15 mouse cellular contexts compared by ENCODE assay signal in genomic region chr13:52883084-52883959, GRCm38 (mm10). TPM values are rescaled to one million over a fixed set of nuclear protein-coding genes. Genes with fewer than 3 reads are reported as not detected.
A peak's percentile ranks its signal among the peaks of the same experiment; 100 is the strongest.
DNase-seq lines count a peak whose midpoint lies in the region; ATAC-seq and TF ChIP-seq lines count a peak whose summit lies in the region.
"Had no signal": no experiment of that assay in that cellular context is flagged by ENCODE, and none has a peak within 500 bp of the region (broad histone marks: within the 10 kb centered on the region; RNA-seq: fewer than 3 reads in every experiment).

No protein-coding gene starts in this region.

- H3K4me1 ChIP-seq in hindbrain, embryonic 12.5 days, result peaks cover 32% of the 10 kb centered on the region
- peaks cover 31% of the 10 kb centered on the region for H3K4me1 ChIP-seq in hindbrain, embryonic 10.5 days (replicated peaks)
- H3K4me1 ChIP-seq in midbrain, embryonic 15.5 days, result peaks cover 22% of the 10 kb centered on the region
- peaks cover 8% of the 10 kb centered on the region; the same call in 1 of the 2 replicates for H3K4me1 ChIP-seq in midbrain, embryonic 14.5 days (ENCODE audit: control insufficient read depth, insufficient read depth, low read length)
- peaks cover 55% of the 10 kb centered on the region for H3K4me1 ChIP-seq in olfactory bulb, adult 2 months (ENCODE audit: control insufficient read depth, insufficient read depth, low read length)
- H3K4me1 ChIP-seq in forebrain, embryonic 11.5 days (replicated peaks; ENCODE audit: control insufficient read depth, insufficient read depth, low read length), result no peaks in the 10 kb centered on the region
- H3K4me1 ChIP-seq in forebrain, embryonic 13.5 days, result peaks cover 22% of the 10 kb centered on the region
- H3K4me1 ChIP-seq: liver, embryonic 12.5 days had no signal

- TF ChIP-seq POLR2A in brain, embryonic 14.5 days (IDR thresholded peaks at IDR 0.05; ENCODE audit: borderline replicate concordance, extremely low read depth, insufficient read depth, insufficient read length, poor library complexity, severe bottlenecking), result no peak
- TF ChIP-seq POLR2A in olfactory bulb, adult 2 months (IDR thresholded peaks at IDR 0.05; ENCODE audit: insufficient read depth, low read depth, low read length), result no peak

- no peak overlapping the region for H3K4me3 ChIP-seq in hindbrain, embryonic 12.5 days
- H3K4me3 ChIP-seq in hindbrain, embryonic 10.5 days, result no peak overlapping the region
- H3K4me3 ChIP-seq in midbrain, embryonic 15.5 days, result no peak overlapping the region
- no peak overlapping the region for H3K4me3 ChIP-seq in midbrain, embryonic 14.5 days (replicated peaks; ENCODE audit: low read depth, low read length)
- H3K4me3 ChIP-seq in olfactory bulb, adult 2 months (ENCODE audit: insufficient read depth, low read depth, low read length), result no peak overlapping the region
- H3K4me3 ChIP-seq in forebrain, embryonic 11.5 days (ENCODE audit: low read depth, low read length), result no peak overlapping the region
- H3K4me3 ChIP-seq in forebrain, embryonic 13.5 days, result no peak overlapping the region
- H3K4me3 ChIP-seq: embryonic facial prominence, embryonic 15.5 days; liver, embryonic 12.5 days had no signal

- no peak for ATAC-seq in hindbrain, embryonic 12.5 days (ENCODE audit: low FRiP score)
- no peak for ATAC-seq in midbrain, embryonic 15.5 days (replicated peaks)
- ATAC-seq in midbrain, embryonic 14.5 days (ENCODE audit: low FRiP score, low TSS enrichment), result no peak
- ATAC-seq in forebrain, embryonic 11.5 days (replicated peaks; ENCODE audit: low FRiP score), result no peak
- ATAC-seq in forebrain, embryonic 13.5 days, result no peak
- ATAC-seq: liver, embryonic 12.5 days had no signal

- no peak for TF ChIP-seq CTCF in brain, embryonic 14.5 days (IDR thresholded peaks at IDR 0.05; ENCODE audit: borderline replicate concordance, extremely low read depth, insufficient read depth, insufficient read length)
- no peak for TF ChIP-seq CTCF in olfactory bulb, adult 2 months (IDR thresholded peaks at IDR 0.05; ENCODE audit: insufficient read depth, low read depth, low read length)

- no peaks in the 10 kb centered on the region for H3K36me3 ChIP-seq in hindbrain, embryonic 12.5 days
- H3K36me3 ChIP-seq in hindbrain, embryonic 10.5 days, result 0 out of 2 replicates have a peak, but pooled peaks cover 5% of the 10 kb centered on the region
- no peaks in the 10 kb centered on the region for H3K36me3 ChIP-seq in midbrain, embryonic 15.5 days (replicated peaks)
- H3K36me3 ChIP-seq in midbrain, embryonic 14.5 days (ENCODE audit: control insufficient read depth, insufficient read depth, low read length), result peaks cover 3% of the 10 kb centered on the region; the same call in 1 of the 2 replicates
- no peaks in the 10 kb centered on the region for H3K36me3 ChIP-seq in forebrain, embryonic 11.5 days (ENCODE audit: control insufficient read depth, insufficient read depth, low read length)
- peaks cover 5% of the 10 kb centered on the region; the same call in 1 of the 2 replicates for H3K36me3 ChIP-seq in forebrain, embryonic 13.5 days (ENCODE audit: poor library complexity, severe bottlenecking)
- H3K36me3 ChIP-seq: embryonic facial prominence, embryonic 15.5 days; liver, embryonic 12.5 days had no signal

- no peaks in the 10 kb centered on the region for H3K27me3 ChIP-seq in hindbrain, embryonic 12.5 days
- no peaks in the 10 kb centered on the region for H3K27me3 ChIP-seq in hindbrain, embryonic 10.5 days (ENCODE audit: insufficient read depth, poor library complexity, severe bottlenecking)
- no peaks in the 10 kb centered on the region for H3K27me3 ChIP-seq in midbrain, embryonic 15.5 days (replicated peaks)
- no peaks in the 10 kb centered on the region for H3K27me3 ChIP-seq in midbrain, embryonic 14.5 days (ENCODE audit: control insufficient read depth, insufficient read depth, low read length)
- H3K27me3 ChIP-seq in forebrain, embryonic 11.5 days (ENCODE audit: control insufficient read depth, insufficient read depth, low read length), result no peaks in the 10 kb centered on the region
- H3K27me3 ChIP-seq in forebrain, embryonic 13.5 days, result no peaks in the 10 kb centered on the region
- H3K27me3 ChIP-seq: embryonic facial prominence, embryonic 15.5 days; liver, embryonic 12.5 days had no signal

- H3K27ac ChIP-seq in hindbrain, embryonic 12.5 days, result peak overlapping the region; percentile 17; the same call in 1 of the 2 replicates
- no peak overlapping the region for H3K27ac ChIP-seq in hindbrain, embryonic 10.5 days
- H3K27ac ChIP-seq in midbrain, embryonic 15.5 days, result 0 out of 2 replicates have a peak overlapping the region, but pooled peaks have one; percentile 5
- H3K27ac ChIP-seq in midbrain, embryonic 14.5 days (replicated peaks; ENCODE audit: low read depth, low read length), result no peak overlapping the region
- peak overlapping the region; percentile 54 for H3K27ac ChIP-seq in olfactory bulb, adult 2 months (ENCODE audit: insufficient read depth, low read depth, low read length)
- no peak overlapping the region for H3K27ac ChIP-seq in forebrain, embryonic 11.5 days (ENCODE audit: low read depth, low read length)
- no peak overlapping the region; the same call in 1 of the 2 replicates for H3K27ac ChIP-seq in forebrain, embryonic 13.5 days
- H3K27ac ChIP-seq: embryonic facial prominence, embryonic 15.5 days; liver, embryonic 12.5 days had no signal

- no peaks in the 10 kb centered on the region for H3K9me3 ChIP-seq in hindbrain, embryonic 12.5 days (replicated peaks)
- H3K9me3 ChIP-seq in hindbrain, embryonic 10.5 days, result no peaks in the 10 kb centered on the region
- H3K9me3 ChIP-seq in midbrain, embryonic 15.5 days, result no peaks in the 10 kb centered on the region
- H3K9me3 ChIP-seq in midbrain, embryonic 14.5 days (ENCODE audit: control insufficient read depth, low read length), result no peaks in the 10 kb centered on the region
- H3K9me3 ChIP-seq in forebrain, embryonic 11.5 days (ENCODE audit: control insufficient read depth, low read length), result no peaks in the 10 kb centered on the region
- no peaks in the 10 kb centered on the region for H3K9me3 ChIP-seq in forebrain, embryonic 13.5 days (replicated peaks)
- H3K9me3 ChIP-seq: embryonic facial prominence, embryonic 15.5 days; liver, embryonic 12.5 days had no signal

- H3K4me2 ChIP-seq in hindbrain, embryonic 12.5 days (replicated peaks), result no peak overlapping the region
- no peak overlapping the region for H3K4me2 ChIP-seq in midbrain, embryonic 15.5 days
- no peak overlapping the region for H3K4me2 ChIP-seq in midbrain, embryonic 14.5 days (ENCODE audit: low read length)
- no peak overlapping the region for H3K4me2 ChIP-seq in forebrain, embryonic 11.5 days (ENCODE audit: low read depth, low read length, severe bottlenecking)
- no peak overlapping the region for H3K4me2 ChIP-seq in forebrain, embryonic 13.5 days
- H3K4me2 ChIP-seq: embryonic facial prominence, embryonic 15.5 days; liver, embryonic 12.5 days had no signal

- no peak overlapping the region for H3K9ac ChIP-seq in hindbrain, embryonic 12.5 days
- H3K9ac ChIP-seq in midbrain, embryonic 15.5 days, result no peak overlapping the region
- no peak overlapping the region for H3K9ac ChIP-seq in midbrain, embryonic 14.5 days (replicated peaks; ENCODE audit: low read length)
- H3K9ac ChIP-seq in forebrain, embryonic 11.5 days (ENCODE audit: low read length), result no peak overlapping the region
- no peak overlapping the region for H3K9ac ChIP-seq in forebrain, embryonic 13.5 days
- H3K9ac ChIP-seq: embryonic facial prominence, embryonic 15.5 days; liver, embryonic 12.5 days had no signal

- WGBS in hindbrain, embryonic 12.5 days, result 67% methylated on average over 17 of the region's 19 CpGs
- 81% methylated on average over 19 of the region's 19 CpGs for WGBS in hindbrain, embryonic 10.5 days
- 63% methylated on average over 18 of the region's 19 CpGs for WGBS in midbrain, embryonic 15.5 days
- 65% methylated on average over 18 of the region's 19 CpGs for WGBS in midbrain, embryonic 14.5 days
- 32% methylated on average over 19 of the region's 19 CpGs for WGBS in olfactory bulb, adult 2 months
- 82% methylated on average over 19 of the region's 19 CpGs for WGBS in forebrain, embryonic 11.5 days
- WGBS in forebrain, embryonic 13.5 days, result 81% methylated on average over 17 of the region's 19 CpGs

- no peak for DNase-seq in hindbrain, embryonic 10.5 days (ENCODE audit: low spot score)
- no peak for DNase-seq in midbrain, embryonic 14.5 days
- peak; percentile 41 for DNase-seq in brain, embryonic 14.5 days (ENCODE audit: low read depth)
- no peak for DNase-seq in forebrain, embryonic 11.5 days (ENCODE audit: low spot score)
- DNase-seq: cerebellum, adult 9-11 months; heart, adult 18-20 months; kidney, adult 9 months; lung, postnatal 14 days; right cerebral cortex, postnatal 4 days had no signal

RNA-seq across cellular contexts. Expression of gene Auh, which starts 46.2 kb away (rescaled TPM):
- polyA plus RNA-seq in hindbrain, embryonic 12.5 days (2016; fragmentation: Nextera tagmentation; extraction: Ambion mirVana), result 47.7 and 50.6 TPM in 2 replicates
- 38.3 and 44.5 TPM in 2 replicates for polyA plus RNA-seq in hindbrain, embryonic 10.5 days (2016; fragmentation: Nextera tagmentation; extraction: Ambion mirVana)
- 59.2 and 61.5 TPM in 2 replicates for polyA plus RNA-seq in midbrain, embryonic 15.5 days (2015; fragmentation: Nextera tagmentation; extraction: Ambion mirVana)
- polyA plus RNA-seq in midbrain, embryonic 14.5 days (2014; fragmentation: Nextera tagmentation; extraction: Ambion mirVana), result 49.5 and 50.4 TPM in 2 replicates
- 39.7 and 42.9 TPM in 2 replicates for polyA plus RNA-seq in brain, embryonic 14.5 days (2012; rRNA removed)
- not detected in 2 replicates for polyA plus RNA-seq in olfactory bulb, adult 2 months (2012; ENCODE audit: insufficient read depth, insufficient read length, low replicate concordance, missing spikeins)
- 33.3 and 33.7 TPM in 2 replicates for polyA plus RNA-seq in forebrain, embryonic 11.5 days (2014; fragmentation: Nextera tagmentation; extraction: Ambion mirVana)
- 48.1 and 51.3 TPM in 2 replicates for polyA plus RNA-seq in forebrain, embryonic 13.5 days (2015; fragmentation: Nextera tagmentation; extraction: Ambion mirVana)

Comparison
In these comparisons a context has a peak if more than half of its experiments do, and no peak if none do; other contexts are left out.
1. H3K27ac ChIP-seq: peak in hindbrain, embryonic 12.5 days (single experiment), midbrain, embryonic 15.5 days (single experiment) and olfactory bulb, adult 2 months (single experiment); none in hindbrain, embryonic 10.5 days (single experiment), midbrain, embryonic 14.5 days (single experiment), forebrain, embryonic 11.5 days (single experiment) and forebrain, embryonic 13.5 days (single experiment).